Mouse (Mus musculus) ES-E14 (cell line): ENCODE measurements around the gene Il33. TPM values are rescaled to one million over a fixed set of nuclear protein-coding genes. Genes with fewer than 3 reads are reported as not detected.

Source experiments
- DNase-seq: peaks from one replicate; pipeline ENCODE4 v3.0.0-alpha.2; 2013; ENCODE audit warnings: low read depth, low spot score
- H3K27ac ChIP-seq: 2 replicates; pipeline ENCODE4 v1.5.1; 2012; ENCODE audit warnings: low read depth, mild to moderate bottlenecking, low read length, moderate library complexity, mixed read lengths; ENCODE audit not compliant: poor library complexity, insufficient read depth, severe bottlenecking
- H3K36me3 ChIP-seq: 2 replicates; pipeline ENCODE4 v1.6.1; 2012; ENCODE audit warnings: mild to moderate bottlenecking, low read length, moderate library complexity, mixed read lengths; ENCODE audit not compliant: control insufficient read depth, poor library complexity, insufficient read depth, severe bottlenecking
- H3K4me1 ChIP-seq, 2 experiments: fragments of 150-350 bp in 1 of 2; sonication (generic) in 1 of 2; 2 replicates each; pipeline ENCODE4 v1.6.1; 2012; ENCODE audit warnings: low read length in 2 of 2, mild to moderate bottlenecking in 1 of 2, mixed read lengths in 1 of 2; ENCODE audit not compliant: control insufficient read depth in 2 of 2, insufficient read depth in 2 of 2, poor library complexity in 1 of 2
- H3K4me3 ChIP-seq, 2 experiments: fragments of 150-350 bp in 1 of 2; sonication (generic) in 1 of 2; 2 replicates each; pipeline ENCODE4 v1.5.1; 2012; ENCODE audit warnings: low read length in 2 of 2, low read depth in 1 of 2, mild to moderate bottlenecking in 1 of 2, mixed read lengths in 1 of 2; ENCODE audit not compliant: insufficient read depth in 1 of 2, poor library complexity in 1 of 2, severe bottlenecking in 1 of 2
- H3K9ac ChIP-seq: 2 replicates; pipeline ENCODE4 v1.6.1; 2012; ENCODE audit warnings: low read depth, mild to moderate bottlenecking, low read length, mixed read lengths; ENCODE audit not compliant: poor library complexity, insufficient read depth, severe bottlenecking
- H3K9me3 ChIP-seq: fragments of 150-350 bp; sonication (generic); 2 replicates; pipeline ENCODE4 v1.6.1; 2012; ENCODE audit warnings: low read depth, mild to moderate bottlenecking, low read length; ENCODE audit not compliant: control insufficient read depth, insufficient read depth
- CHD2 ChIP-seq: IDR thresholded peaks from 2 replicates; pipeline ENCODE4 v1.6.1; 2014; ENCODE audit warnings: mild to moderate bottlenecking, low read depth, low read length, inconsistent platforms
- HCFC1 ChIP-seq: IDR thresholded peaks from 2 replicates; pipeline ENCODE4 v1.6.1; 2012; ENCODE audit warnings: low read length, inconsistent platforms, borderline replicate concordance; ENCODE audit not compliant: insufficient read depth
- MAFK ChIP-seq: IDR thresholded peaks from 2 replicates; pipeline ENCODE4 v1.6.1; 2014; ENCODE audit warnings: mild to moderate bottlenecking, low read depth, low read length, inconsistent platforms; ENCODE audit not compliant: insufficient read depth
- ZC3H11A ChIP-seq: IDR thresholded peaks from 2 replicates; pipeline ENCODE4 v1.6.1; 2012; ENCODE audit warnings: low read depth, mild to moderate bottlenecking, inconsistent platforms, low read length, borderline replicate concordance
- ZNF384 ChIP-seq: IDR thresholded peaks from 2 replicates; pipeline ENCODE4 v1.6.1; 2012; ENCODE audit warnings: low read depth, low read length, inconsistent platforms
- in situ Hi-C, 2 experiments: fragments of 600-800 bp; cut with MboI; formaldehyde crosslinking; loops; one replicate each; pipeline ENCODE4 v1.15.1; 2025; ENCODE audit warnings: low sequenced_read_pairs in 2 of 2, inconsistent platforms in 1 of 2; ENCODE audit not compliant: unreplicated experiment in 2 of 2
- total RNA-seq: library from RNA; depleted of rRNA; stranded (reverse); fragments of 300-350 nt; gene quantifications from 2 replicates; pipeline ENCODE4 v1.2.3, GENCODE M21; 2012

Il33 gene
- total RNA-seq, 1 experiment, result 1.6 TPM

GRCm38 (mm10) chr19:29973396-29973795 lies 48.5 kb downstream of the Il33 start:
- H3K36me3 ChIP-seq, result no peaks in the 10 kb centered on the region
- no peak overlapping the region for H3K9ac ChIP-seq
- TF ChIP-seq MAFK, result no peak
- TF ChIP-seq CHD2, result no peak
- no peak for TF ChIP-seq ZNF384
- TF ChIP-seq HCFC1, result no peak
- no peak for TF ChIP-seq ZC3H11A
- no peak overlapping the region for H3K4me3 ChIP-seq
- no peaks in the 10 kb centered on the region for H3K9me3 ChIP-seq
- no peak for DNase-seq
- no peaks in the 10 kb centered on the region for H3K4me1 ChIP-seq
- in situ Hi-C loops, result no loop called here
- H3K27ac ChIP-seq, result no peak overlapping the region

- H3K4me3 ChIP-seq, result no peak overlapping the region
- no peak overlapping the region for H3K9ac ChIP-seq
- no peaks in the 10 kb centered on the region for H3K4me1 ChIP-seq
- no peaks in the 10 kb centered on the region for H3K9me3 ChIP-seq
- no peak overlapping the region for H3K27ac ChIP-seq
- no peak for DNase-seq
- TF ChIP-seq HCFC1 (no peak), ZNF384 (no peak), ZC3H11A (no peak), CHD2 (no peak), MAFK (no peak)
- H3K36me3 ChIP-seq, result no peaks in the 10 kb centered on the region
- in situ Hi-C loops, result no loop called here
Measured at GRCm38 (mm10) chr19:29978847-29979246, 53.9 kb downstream of the Il33 start.

GRCm38 (mm10) chr19:29979452-29980089 lies 54.7 kb downstream of the Il33 start:
- in situ Hi-C loops, result no loop called here
- no peak for TF ChIP-seq CHD2
- TF ChIP-seq HCFC1, result no peak
- no peak for TF ChIP-seq ZNF384
- no peak for TF ChIP-seq MAFK
- no peak for TF ChIP-seq ZC3H11A
- DNase-seq, result no peak
- Histone ChIP-seq H3K27ac (no peak overlapping the region), H3K4me3 (no peak overlapping the region), H3K9ac (no peak overlapping the region), H3K9me3 (no peaks in the 10 kb centered on the region), H3K36me3 (no peaks in the 10 kb centered on the region), H3K4me1 (no peaks in the 10 kb centered on the region)

- no peak for DNase-seq
- in situ Hi-C loops, result no loop called here
- TF ChIP-seq HCFC1, result no peak
- no peak for TF ChIP-seq CHD2
- no peak for TF ChIP-seq ZNF384
- no peak for TF ChIP-seq ZC3H11A
- no peak for TF ChIP-seq MAFK
- Histone ChIP-seq H3K36me3 (no peaks in the 10 kb centered on the region), H3K9ac (no peak overlapping the region), H3K4me3 (no peak overlapping the region; a peak in 1 of 4 replicates), H3K27ac (no peak overlapping the region), H3K4me1 (no peaks in the 10 kb centered on the region), H3K9me3 (no peaks in the 10 kb centered on the region)
Measured at GRCm38 (mm10) chr19:29984208-29985005, 59.5 kb downstream of the Il33 start.
